Mouse (Mus musculus) C2C12 (cell line): ENCODE measurements around the gene Dohh. TPM values are rescaled to one million over a fixed set of nuclear protein-coding genes. Genes with fewer than 3 reads are reported as not detected.

Source experiments
- H3K27me3 ChIP-seq: one replicate; pipeline ENCODE4 v1.6.1; 2011; ENCODE audit not compliant: control insufficient read depth, insufficient read depth, insufficient read length
- H3K36me3 ChIP-seq: one replicate; pipeline ENCODE4 v1.6.1; 2011; ENCODE audit not compliant: control insufficient read depth, insufficient read depth
- H3K4me3 ChIP-seq: one replicate; pipeline ENCODE4 v1.5.1; 2011; ENCODE audit warnings: mild to moderate bottlenecking, control low read depth; ENCODE audit not compliant: poor library complexity, insufficient read depth, severe bottlenecking
- H3K79me2 ChIP-seq: one replicate; pipeline ENCODE4 v1.6.1; 2011; ENCODE audit not compliant: control insufficient read depth, insufficient read depth
- H3K79me3 ChIP-seq: one replicate; pipeline ENCODE4 v1.6.1; 2011; ENCODE audit warnings: low read depth, control low read depth
- H3ac ChIP-seq: one replicate; pipeline ENCODE3; 2011; ENCODE audit warnings: low read depth; ENCODE audit not compliant: control insufficient read depth, insufficient read length
- CEBPB ChIP-seq: IDR thresholded peaks from one replicate; pipeline ENCODE4 v1.6.1; 2011; ENCODE audit warnings: low read depth, mild to moderate bottlenecking, control low read depth, moderate library complexity
- CTCF ChIP-seq: IDR thresholded peaks from one replicate; pipeline ENCODE4 v1.5.1; 2011; ENCODE audit not compliant: control insufficient read depth, insufficient read depth, insufficient read length
- FOSL1 ChIP-seq: IDR thresholded peaks from one replicate; pipeline ENCODE4 v1.8.0; 2011; ENCODE audit warnings: mild to moderate bottlenecking, low read length; ENCODE audit not compliant: poor library complexity, insufficient read depth, severe bottlenecking
- MAX ChIP-seq: IDR thresholded peaks from one replicate; pipeline ENCODE4 v1.6.1; 2011; ENCODE audit warnings: mild to moderate bottlenecking, control low read depth
- MYOD1 ChIP-seq: IDR thresholded peaks from one replicate; pipeline ENCODE4 v1.6.1; 2011; ENCODE audit warnings: low read depth; ENCODE audit not compliant: control insufficient read depth, insufficient read length
- MYOG ChIP-seq: IDR thresholded peaks from one replicate; pipeline ENCODE4 v1.6.1; 2011; ENCODE audit not compliant: control insufficient read depth, insufficient read length; ENCODE audit errors: extremely low read depth
- USF1 ChIP-seq: IDR thresholded peaks from one replicate; pipeline ENCODE4 v1.6.1; 2011; ENCODE audit warnings: low read depth, mild to moderate bottlenecking, control low read depth, moderate library complexity
- polyA plus RNA-seq: library from polyadenylated mRNA; unstranded; fragments of >200 nt; fragmentation: generic; extraction: Trizol; gene quantifications from one replicate; pipeline ENCODE4 v1.2.1, GENCODE M21; 2012; ENCODE audit warnings: missing spikeins

Dohh gene
- polyA plus RNA-seq, 1 experiment, result 148 TPM

DNA sequence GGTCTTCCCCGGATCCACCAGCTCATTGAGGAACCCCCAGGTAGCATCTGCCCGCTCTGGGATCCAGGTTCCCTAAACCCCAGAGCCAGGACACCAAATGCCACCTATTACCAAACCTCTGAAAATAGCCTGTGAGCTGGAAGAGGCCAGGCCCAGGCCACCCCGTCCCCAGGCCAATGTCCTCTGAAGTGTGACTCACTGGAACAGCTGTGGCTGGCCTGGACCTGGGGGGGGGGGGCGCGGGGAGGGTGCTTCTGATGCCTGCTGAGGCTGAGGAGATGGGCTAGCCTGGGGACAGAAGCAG, 37.5 kb downstream of the Dohh start:
- Histone ChIP-seq H3K79me3 (peaks cover 92% of the 10 kb centered on the region), H3K27me3 (no peaks in the 10 kb centered on the region), H3K79me2 (peaks cover 100% of the 10 kb centered on the region), H3K4me3 (no peak overlapping the region), H3ac (no peak overlapping the region), H3K36me3 (peaks cover 61% of the 10 kb centered on the region)
- no peak for TF ChIP-seq MAX
- TF ChIP-seq MYOG, result no peak
- TF ChIP-seq MYOD1, result peak; percentile 71
- no peak for TF ChIP-seq CEBPB

DNA sequence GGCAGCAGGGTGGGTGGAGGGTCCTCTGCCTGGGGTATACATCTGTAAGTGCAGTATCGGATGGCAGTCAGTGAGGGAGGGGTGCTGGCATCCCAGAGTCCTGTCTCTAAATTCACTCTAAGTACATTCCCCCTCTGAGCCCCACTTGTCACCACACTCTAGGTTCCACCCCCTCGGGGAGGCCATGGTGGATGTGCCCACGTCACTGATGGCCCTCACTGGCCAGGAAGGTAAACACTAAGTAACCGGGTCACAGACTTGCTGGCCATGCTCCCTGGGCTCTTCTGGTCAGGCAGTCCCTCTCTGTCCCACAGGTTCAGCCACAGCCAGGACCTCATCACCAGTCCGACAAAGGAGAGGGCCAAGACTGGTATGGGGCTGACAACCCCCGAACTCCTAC, 38.0 kb downstream of the Dohh start:
- H3K79me3 ChIP-seq, result peaks cover 94% of the 10 kb centered on the region
- no peaks in the 10 kb centered on the region for H3K27me3 ChIP-seq
- TF ChIP-seq FOSL1, result no peak
- TF ChIP-seq MYOG, result no peak
- TF ChIP-seq CEBPB, result no peak
- no peak for TF ChIP-seq MAX
- no peak for TF ChIP-seq CTCF
- TF ChIP-seq MYOD1, result no peak
- TF ChIP-seq USF1, result no peak
- H3K4me3 ChIP-seq, result no peak overlapping the region
- peaks cover 61% of the 10 kb centered on the region for H3K36me3 ChIP-seq
- H3ac ChIP-seq, result peak overlapping the region; percentile 8
- H3K79me2 ChIP-seq, result peaks cover 99% of the 10 kb centered on the region

DNA sequence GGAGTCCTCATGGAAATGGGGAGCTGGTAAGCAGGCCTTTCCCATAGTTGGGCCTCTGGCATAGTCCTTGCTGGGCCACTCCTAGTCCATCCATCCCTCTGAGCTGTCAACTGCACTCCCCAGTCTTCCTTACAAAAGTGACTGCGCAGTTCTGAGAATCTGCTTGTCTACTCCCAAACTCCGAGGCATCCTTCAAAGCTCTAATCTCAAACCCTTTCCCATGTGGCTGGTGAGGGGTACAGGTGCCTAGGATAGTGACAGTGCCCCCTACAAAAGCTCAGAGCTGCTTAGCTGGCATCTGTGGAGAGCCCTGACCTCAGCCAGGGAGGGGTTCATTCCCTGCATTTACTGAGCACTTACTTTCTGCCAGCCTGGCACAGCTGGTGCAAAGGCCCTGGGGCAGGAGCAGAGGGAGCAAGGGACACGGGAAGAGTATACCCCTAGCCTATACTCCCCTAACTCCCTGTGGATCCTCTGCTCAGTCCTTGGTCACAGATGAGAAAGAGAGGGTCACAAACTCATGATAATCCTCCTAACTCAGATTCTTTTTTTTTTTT, 38.5 kb downstream of the Dohh start:
- peaks cover 90% of the 10 kb centered on the region for H3K79me3 ChIP-seq
- H3K27me3 ChIP-seq, result no peaks in the 10 kb centered on the region
- peaks cover 56% of the 10 kb centered on the region for H3K36me3 ChIP-seq
- no peak overlapping the region for H3K4me3 ChIP-seq
- TF ChIP-seq MYOG, result no peak
- no peak for TF ChIP-seq MYOD1
- peak overlapping the region; percentile 8 for H3ac ChIP-seq
- H3K79me2 ChIP-seq, result peaks cover 99% of the 10 kb centered on the region

DNA sequence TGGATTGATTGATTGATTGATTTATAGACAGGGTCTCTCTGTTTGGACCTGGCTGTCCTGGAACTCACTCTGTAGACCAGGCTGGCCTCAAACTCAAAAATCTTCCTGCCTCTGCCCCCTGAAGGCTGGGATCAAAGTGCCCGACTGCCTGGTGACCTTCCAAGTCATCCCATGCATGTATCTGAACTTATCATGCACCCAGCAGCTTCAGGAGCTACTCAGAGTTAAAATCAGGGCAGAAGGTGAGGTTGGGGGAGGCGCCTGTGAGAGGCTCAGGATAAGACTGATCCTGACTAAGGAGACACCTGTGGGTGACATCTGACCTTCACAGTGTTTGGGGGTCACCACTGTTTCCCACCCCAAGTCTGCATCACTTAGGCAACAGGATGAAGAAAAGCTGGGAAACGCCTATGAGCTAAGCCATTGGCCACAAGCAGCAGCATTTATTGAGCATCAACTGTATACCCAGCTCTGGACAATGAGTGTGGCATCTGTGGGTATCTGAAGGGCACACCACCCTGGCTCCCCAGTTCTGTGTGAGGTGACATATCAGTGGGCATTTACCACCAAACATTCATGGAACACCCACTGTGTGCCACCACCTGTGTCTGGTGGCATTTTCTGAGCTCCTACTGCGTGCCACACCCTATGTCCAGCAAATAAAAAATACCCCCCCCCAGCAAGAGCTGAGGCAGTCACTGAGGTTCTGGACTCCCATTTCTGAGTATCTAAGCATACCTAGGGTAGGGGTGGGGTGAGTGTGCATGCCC, 39.4 kb downstream of the Dohh start:
- TF ChIP-seq USF1 (no peak), CTCF (no peak), MYOG (no peak), MAX (no peak), CEBPB (no peak), MYOD1 (no peak), FOSL1 (no peak)
- H3K4me3 ChIP-seq, result peak overlapping the region; percentile 91
- peaks cover 99% of the 10 kb centered on the region for H3K79me2 ChIP-seq
- H3K27me3 ChIP-seq, result no peaks in the 10 kb centered on the region
- peak overlapping the region; percentile 62 for H3ac ChIP-seq
- H3K79me3 ChIP-seq, result peaks cover 88% of the 10 kb centered on the region
- peaks cover 48% of the 10 kb centered on the region for H3K36me3 ChIP-seq

DNA sequence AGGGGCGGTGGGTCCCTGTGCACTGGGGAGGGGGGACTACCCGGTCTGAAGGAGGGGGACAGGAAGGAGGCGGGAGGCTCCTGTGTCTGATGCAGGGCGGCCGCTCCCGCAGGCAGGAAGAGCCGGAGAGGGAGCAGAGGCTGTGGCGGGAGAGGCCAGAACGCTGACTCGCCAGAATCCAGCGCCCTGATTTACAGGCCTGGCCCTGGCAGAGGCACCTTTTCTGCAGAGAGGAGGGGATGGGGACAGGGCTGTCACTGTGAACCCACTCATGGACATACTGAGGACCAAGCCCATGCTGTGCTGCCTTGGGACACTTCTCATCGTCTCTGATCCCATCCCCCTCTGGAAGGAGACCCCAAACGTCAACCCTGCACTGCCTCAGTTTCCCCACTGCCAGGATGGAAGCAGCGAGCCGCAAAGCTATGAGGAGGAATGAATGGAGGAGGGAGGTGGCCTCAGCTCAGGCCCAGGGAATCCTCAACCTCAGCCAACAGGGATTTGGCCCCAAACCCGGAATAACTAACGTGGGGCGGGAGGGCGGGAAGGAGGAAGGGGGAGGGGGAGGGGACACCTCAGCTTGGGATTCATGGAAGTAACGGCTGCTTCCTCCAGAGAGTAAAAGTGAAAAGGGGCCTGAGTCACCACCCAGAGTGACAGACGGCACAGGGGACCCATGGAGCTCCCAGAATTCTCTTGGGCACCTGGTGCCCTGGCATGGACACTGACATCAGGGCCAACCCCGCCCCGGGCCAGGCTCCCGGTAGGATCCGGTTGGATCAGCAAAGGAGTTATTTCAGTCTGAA, 40.2 kb downstream of the Dohh start:
- H3K36me3 ChIP-seq, result peaks cover 41% of the 10 kb centered on the region
- no peaks in the 10 kb centered on the region for H3K27me3 ChIP-seq
- TF ChIP-seq MYOG (no peak), CEBPB (no peak), MAX (peak; percentile 20)
- H3K79me2 ChIP-seq, result peaks cover 98% of the 10 kb centered on the region
- peak overlapping the region; percentile 89 for H3ac ChIP-seq
- H3K4me3 ChIP-seq, result peak overlapping the region; percentile 91
- peaks cover 80% of the 10 kb centered on the region for H3K79me3 ChIP-seq

DNA sequence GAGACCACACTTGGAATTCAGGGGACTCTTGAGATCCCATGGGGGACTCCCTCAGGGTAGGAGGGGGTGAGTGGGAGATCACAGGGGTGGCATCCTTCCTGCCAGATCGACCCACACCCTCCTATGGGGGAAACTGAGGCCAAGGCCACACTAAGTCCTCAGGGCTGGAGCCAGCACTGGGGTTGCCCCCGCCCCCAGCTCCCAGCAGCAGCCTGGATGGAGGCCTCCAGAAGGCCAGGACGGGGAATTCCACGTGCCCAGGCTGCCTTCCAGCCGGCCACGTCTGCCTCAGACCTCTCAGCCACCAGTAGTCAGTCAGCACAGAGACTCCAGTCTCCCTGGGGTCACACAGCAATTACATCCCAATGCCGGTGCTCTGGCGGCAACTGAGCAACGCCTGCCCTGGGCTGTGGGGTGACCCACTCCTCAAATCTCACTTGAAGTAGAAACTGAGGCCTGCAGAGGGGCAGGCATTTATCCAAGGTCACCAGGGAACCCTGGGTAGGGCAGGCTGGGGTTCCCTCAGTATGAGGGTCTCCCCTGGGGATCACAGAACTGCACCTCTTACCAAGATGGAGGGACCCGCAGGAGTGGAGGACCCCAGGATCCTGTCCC, 41.1 kb downstream of the Dohh start:
- Histone ChIP-seq H3K79me3 (peaks cover 71% of the 10 kb centered on the region), H3K4me3 (peak overlapping the region; percentile 91), H3K36me3 (peaks cover 32% of the 10 kb centered on the region), H3K27me3 (no peaks in the 10 kb centered on the region), H3ac (peak overlapping the region; percentile 89), H3K79me2 (peaks cover 89% of the 10 kb centered on the region)
- no peak for TF ChIP-seq MYOG
- peak; percentile 83 for TF ChIP-seq MAX
- no peak for TF ChIP-seq CEBPB
